Mouse (Mus musculus) liver, embryonic 14.5 days (tissue): ENCODE measurements at regions not wholly inside any gene's neighbourhood (a gene's known extent, or its start where the extent isn't known, plus 50 kb on each side); places are given as distances from the start of the nearest gene placed in this dataset.

ENCODE experiments used
- CTCF ChIP-seq: IDR thresholded peaks from 2 replicates; pipeline ENCODE4 v1.5.1; 2016; ENCODE audit warnings: antibody characterized with exemption, low read depth, control low read depth
- EP300 ChIP-seq: IDR thresholded peaks from 2 replicates; pipeline ENCODE4 v1.6.1; 2016; ENCODE audit warnings: antibody characterized with exemption, low read depth

- TF ChIP-seq CTCF (no peak), EP300 (no peak)
Observed at GRCm38 (mm10) chr12:55996585-55997377, 160.7 kb downstream of the Brms1l start.
